Comparison of ENCODE assay signal across 18 mouse cellular contexts in the genomic region with DNA sequence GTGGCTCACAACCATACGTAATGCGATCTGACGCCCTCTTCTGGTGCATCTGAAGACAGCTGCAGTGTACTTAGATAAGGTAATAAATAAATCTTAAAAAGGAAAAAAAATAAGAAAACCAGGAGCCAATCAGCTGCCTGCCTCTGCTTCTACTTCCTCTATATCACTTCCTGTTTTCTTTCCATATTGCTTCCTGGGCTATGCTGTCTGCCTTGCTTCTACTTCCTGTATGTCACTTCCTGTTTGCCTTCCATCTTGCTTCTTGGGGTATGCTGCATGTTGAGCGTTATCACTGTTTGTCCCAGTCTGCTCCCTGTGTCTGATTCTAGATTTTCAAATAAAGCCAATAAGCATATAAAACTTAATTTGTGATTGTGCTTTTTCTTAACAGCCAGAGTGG.
"Had no signal": no experiment of that assay in that cellular context is flagged by ENCODE, and none has a peak within 500 bp of the region (broad histone marks: within the 10 kb centered on the region; RNA-seq: fewer than 3 reads in every experiment).

No protein-coding gene starts in this region.

- H3K36me3 ChIP-seq: liver, embryonic 15.5 days; lung, embryonic 15.5 days; midbrain, embryonic 10.5 days; midbrain, embryonic 12.5 days; neural tube, embryonic 12.5 days; stomach, embryonic 15.5 days had no signal

- H3K4me1 ChIP-seq: liver, embryonic 15.5 days; lung, embryonic 15.5 days; megakaryocyte, embryonic 14.5 days; stomach, embryonic 15.5 days had no signal

- H3K27ac ChIP-seq: liver, embryonic 15.5 days; lung, embryonic 15.5 days; macrophage; midbrain, embryonic 10.5 days; midbrain, embryonic 12.5 days; neural tube, embryonic 12.5 days; stomach, embryonic 15.5 days; stomach, postnatal 0 days had no signal

- H3K9ac ChIP-seq: liver, embryonic 15.5 days; liver, postnatal 0 days; lung, embryonic 15.5 days; midbrain, embryonic 12.5 days; neural tube, embryonic 12.5 days; stomach, embryonic 15.5 days had no signal

- DNase-seq: liver, postnatal 0 days; lung, adult 2 months; lung, postnatal 14 days; lung, postnatal 36 days; midbrain, embryonic 14.5 days; right cerebral cortex, postnatal 14 days; thymus, adult 2 months; thymus, postnatal 25 days had no signal

- H3K4me2 ChIP-seq: liver, embryonic 15.5 days; lung, embryonic 15.5 days; midbrain, embryonic 12.5 days; neural tube, embryonic 12.5 days; stomach, embryonic 15.5 days had no signal

- H3K4me3 ChIP-seq: liver, embryonic 15.5 days; lung, embryonic 15.5 days; megakaryocyte, embryonic 14.5 days; midbrain, embryonic 10.5 days; midbrain, embryonic 12.5 days; neural tube, embryonic 12.5 days; stomach, embryonic 15.5 days had no signal

- H3K27me3 ChIP-seq: liver, embryonic 15.5 days; lung, embryonic 15.5 days; megakaryocyte, embryonic 14.5 days; midbrain, embryonic 12.5 days; neural tube, embryonic 12.5 days; stomach, embryonic 15.5 days had no signal

- H3K9me3 ChIP-seq: liver, embryonic 15.5 days; lung, embryonic 15.5 days; midbrain, embryonic 10.5 days; midbrain, embryonic 12.5 days; neural tube, embryonic 12.5 days; stomach, embryonic 15.5 days had no signal

- ATAC-seq: liver, postnatal 0 days; lung, postnatal 0 days had no signal
